Mouse (Mus musculus) hindbrain, embryonic 14.5 days (tissue): ENCODE results near the gene Gm36864. TPM values are rescaled to one million over a fixed set of nuclear protein-coding genes. Genes with fewer than 3 reads are reported as not detected.
"Not testable (repeated sequence)": the region's sequence is repeated elsewhere in the genome, so short reads cannot be mapped to it uniquely, and the experiment has no call there.

Experiments used
- ATAC-seq: fragments of 200-750 bp; cut with Nextera tagmentation; 2 replicates; pipeline ENCODE4 v1.8.0; 2017; ENCODE audit warnings: moderate number of reproducible peaks, mild to moderate bottlenecking, moderate TSS enrichment, moderate library complexity; ENCODE audit not compliant: low FRiP score
- DNase-seq: peaks from one replicate; pipeline ENCODE4 v3.0.0-alpha.2; 2015; ENCODE audit warnings: low spot score
- H3K27ac ChIP-seq: fragments of 300-500 bp; sonication (generic); 2 replicates; pipeline ENCODE4 v1.5.1; 2014; ENCODE audit warnings: mild to moderate bottlenecking, moderate library complexity
- H3K27me3 ChIP-seq: fragments of 300-500 bp; sonication (generic); 2 replicates; pipeline ENCODE4 v1.6.1; 2014; ENCODE audit warnings: mild to moderate bottlenecking, low read length, mixed read lengths; ENCODE audit not compliant: control insufficient read depth, insufficient read depth
- H3K36me3 ChIP-seq: fragments of 300-500 bp; sonication (generic); replicated peaks from 2 replicates; pipeline ENCODE4 v1.6.1; 2014; ENCODE audit not compliant: control insufficient read depth, insufficient read depth
- H3K4me1 ChIP-seq: fragments of 300-500 bp; sonication (generic); replicated peaks from 2 replicates; pipeline ENCODE4 v1.6.1; 2014; ENCODE audit warnings: antibody characterized with exemption, low read length, mixed read lengths; ENCODE audit not compliant: control insufficient read depth, insufficient read depth
- H3K4me2 ChIP-seq: fragments of 300-500 bp; sonication (generic); replicated peaks from 2 replicates; pipeline ENCODE4 v1.6.1; 2014; ENCODE audit warnings: mild to moderate bottlenecking, moderate library complexity
- H3K4me3 ChIP-seq: fragments of 300-500 bp; sonication (generic); replicated peaks from 2 replicates; pipeline ENCODE4 v1.5.1; 2014; ENCODE audit warnings: mild to moderate bottlenecking, low read length
- H3K9ac ChIP-seq: fragments of 300-500 bp; sonication (generic); 2 replicates; pipeline ENCODE4 v1.6.1; 2014
- H3K9me3 ChIP-seq: fragments of 300-500 bp; sonication (generic); 2 replicates; pipeline ENCODE4 v1.6.1; 2016; ENCODE audit warnings: low read length; ENCODE audit not compliant: control insufficient read depth
- WGBS: fragments of 180-500 bp; shearing (Covaris S2); extraction: QIAGEN DNeasy Blood & Tissue Kit; methylation state at CpG from one replicate; pipeline ENCODE4 v1.1.7; 2014; 5-methylcytosine and 5-hydroxymethylcytosine counted together
- polyA plus RNA-seq: library from polyadenylated mRNA; unstranded; fragments of >200 nt; fragmentation: Nextera tagmentation; extraction: Ambion mirVana; gene quantifications from 2 replicates; pipeline ENCODE4 v1.2.1, GENCODE M21; 2014

Gm36864 gene
- polyA plus RNA-seq = not detected in 2 replicates

- DNase-seq = no peak
- no peaks in the 10 kb centered on the region for H3K27me3 ChIP-seq
- no peak within 1 kb of the TSS for H3K4me3 ChIP-seq
- H3K4me2 ChIP-seq = no peak within 1 kb of the TSS
- H3K9ac ChIP-seq = no peak within 1 kb of the TSS
- no peak for ATAC-seq
- no peaks in the 10 kb centered on the region for H3K9me3 ChIP-seq
- H3K36me3 ChIP-seq = no peaks in the 10 kb centered on the region
- no peak within 1 kb of the TSS for H3K27ac ChIP-seq
- 83% methylated on average over 3 of the region's 3 CpGs for WGBS
- no peaks in the 10 kb centered on the region for H3K4me1 ChIP-seq
Measured at GRCm38 (mm10) chr7:44235909-44236308, at the start of gene Gm36864. Gm36864 (plus strand) TSS chr7:44236177.

- H3K4me3 ChIP-seq, H3K4me1 ChIP-seq, H3K36me3 ChIP-seq, H3K27ac ChIP-seq, H3K9me3 ChIP-seq, H3K27me3 ChIP-seq, DNase-seq, H3K9ac ChIP-seq, H3K4me2 ChIP-seq, ATAC-seq: not testable (repeated sequence)
- 77% methylated on average over 8 of the region's 8 CpGs for WGBS
Measured at GRCm38 (mm10) chr7:44186516-44186915, 49.5 kb upstream of the Gm36864 start.

DNA sequence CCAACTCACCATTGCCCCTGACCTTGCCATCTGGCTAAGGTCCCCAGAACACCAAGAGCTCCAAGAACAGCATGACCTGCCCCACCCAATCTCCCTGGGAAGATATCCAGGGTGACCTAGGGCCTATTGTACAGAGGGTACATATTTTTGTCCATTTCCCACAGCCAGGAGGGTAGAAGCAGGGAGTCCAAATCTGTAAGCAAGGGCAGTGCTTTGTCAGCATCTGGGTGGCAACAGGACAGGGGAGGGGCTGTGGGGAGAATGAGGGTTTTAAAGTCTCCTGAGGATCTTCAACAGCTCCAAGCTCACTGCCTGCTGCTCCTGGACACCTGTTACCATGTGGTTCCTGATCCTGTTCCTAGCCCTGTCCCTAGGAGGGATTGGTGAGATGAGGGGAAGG, 48.0 kb upstream of the Gm36864 start, which contains the start of gene Klk1b24:
Klk1b24 (plus strand) TSS at position 301 of the 400 bp plus-strand sequence.
- H3K4me2 ChIP-seq, H3K36me3 ChIP-seq, DNase-seq, H3K27ac ChIP-seq, H3K4me3 ChIP-seq, H3K9ac ChIP-seq, H3K9me3 ChIP-seq, ATAC-seq, H3K27me3 ChIP-seq, H3K4me1 ChIP-seq: not testable (repeated sequence)

GRCm38 (mm10) chr7:44193466-44193865, 42.5 kb upstream of the Gm36864 start:
- WGBS = 75% methylated on average over 1 of the region's 1 CpGs
- H3K27me3 ChIP-seq, ATAC-seq, H3K27ac ChIP-seq, H3K4me2 ChIP-seq, H3K9me3 ChIP-seq, H3K4me3 ChIP-seq, H3K4me1 ChIP-seq, H3K36me3 ChIP-seq, DNase-seq, H3K9ac ChIP-seq: not testable (repeated sequence)

- ATAC-seq (no peak), DNase-seq (no peak)
- Histone ChIP-seq H3K4me1 (no peaks in the 10 kb centered on the region), H3K27ac (no peak within 1 kb of the TSS), H3K4me2 (no peak within 1 kb of the TSS), H3K4me3 (no peak within 1 kb of the TSS), H3K36me3 (no peaks in the 10 kb centered on the region), H3K27me3 (no peaks in the 10 kb centered on the region), H3K9ac (no peak within 1 kb of the TSS), H3K9me3 (no peaks in the 10 kb centered on the region)
- 59% methylated on average over 3 of the region's 3 CpGs for WGBS
Measured at GRCm38 (mm10) chr7:44197891-44198290, 38.1 kb upstream of the Gm36864 start, which contains the start of gene Klk1b3. Klk1b3 (plus strand) TSS chr7:44198191.

GRCm38 (mm10) chr7:44207135-44207534, 28.8 kb upstream of the Gm36864 start, which contains the start of gene Klk1b4:
Klk1b4 (plus strand) TSS chr7:44207435.
- not testable (repeated sequence) for ATAC-seq, H3K4me1 ChIP-seq
- 52% methylated on average over 3 of the region's 3 CpGs for WGBS

GRCm38 (mm10) chr7:44208307-44208706, 27.7 kb upstream of the Gm36864 start:
- H3K4me3 ChIP-seq = no peak overlapping the region
- H3K9ac ChIP-seq = no peak overlapping the region
- H3K27ac ChIP-seq = no peak overlapping the region
- H3K9me3 ChIP-seq = no peaks in the 10 kb centered on the region
- H3K36me3 ChIP-seq = no peaks in the 10 kb centered on the region
- DNase-seq (no peak), ATAC-seq (no peak)
- no peak overlapping the region for H3K4me2 ChIP-seq
- no peaks in the 10 kb centered on the region for H3K4me1 ChIP-seq
- WGBS = 77% methylated on average over 3 of the region's 3 CpGs
- H3K27me3 ChIP-seq = no peaks in the 10 kb centered on the region

More at GRCm38 (mm10) chr7:44207135-44207534, 28.8 kb upstream of the Gm36864 start, which contains the start of gene Klk1b4:
- H3K4me3 ChIP-seq, H3K27ac ChIP-seq, DNase-seq, H3K36me3 ChIP-seq, H3K9me3 ChIP-seq, H3K9ac ChIP-seq, H3K4me2 ChIP-seq, H3K27me3 ChIP-seq: not testable (repeated sequence)

DNA sequence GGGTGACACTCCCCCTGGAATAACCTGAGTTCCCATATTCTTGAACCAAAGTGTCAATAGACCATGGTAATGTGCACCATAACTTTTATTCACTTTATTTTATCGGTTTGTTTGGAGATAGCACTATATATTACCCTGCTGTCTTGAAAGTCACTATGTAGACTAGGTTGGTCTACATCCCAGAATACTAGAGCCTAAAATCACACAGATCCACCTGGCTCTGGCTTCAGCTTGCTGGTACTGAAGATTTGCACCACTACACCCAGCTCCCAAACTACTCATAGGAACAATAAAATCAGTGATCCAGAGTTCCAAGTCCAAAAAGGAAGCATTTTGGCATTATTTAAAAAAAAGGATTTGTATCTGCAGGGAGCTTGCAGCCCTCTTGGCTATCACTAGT, 20.3 kb upstream of the Gm36864 start, which contains the start of gene Klk1b5:
Klk1b5 (plus strand) TSS at position 301 of the 400 bp plus-strand sequence.
- Histone ChIP-seq H3K9me3 (no peaks in the 10 kb centered on the region), H3K27ac (no peak within 1 kb of the TSS), H3K4me3 (no peak within 1 kb of the TSS), H3K36me3 (no peaks in the 10 kb centered on the region), H3K9ac (no peak within 1 kb of the TSS), H3K4me2 (no peak within 1 kb of the TSS), H3K4me1 (no peaks in the 10 kb centered on the region), H3K27me3 (no peaks in the 10 kb centered on the region)
- ATAC-seq (no peak), DNase-seq (no peak)
- 86% methylated on average over 1 of the region's 1 CpGs for WGBS

GRCm38 (mm10) chr7:44221601-44222000, 14.4 kb upstream of the Gm36864 start:
- WGBS = 76% methylated on average over 8 of the region's 10 CpGs
- not testable (repeated sequence) for H3K9me3 ChIP-seq, H3K4me3 ChIP-seq, H3K27me3 ChIP-seq, DNase-seq, ATAC-seq, H3K36me3 ChIP-seq, H3K4me1 ChIP-seq, H3K4me2 ChIP-seq, H3K27ac ChIP-seq, H3K9ac ChIP-seq

GRCm38 (mm10) chr7:44222335-44222734, 13.6 kb upstream of the Gm36864 start:
- WGBS = 82% methylated on average over 6 of the region's 6 CpGs
- not testable (repeated sequence) for H3K27ac ChIP-seq, H3K9ac ChIP-seq, H3K4me2 ChIP-seq, H3K9me3 ChIP-seq, DNase-seq, ATAC-seq, H3K36me3 ChIP-seq, H3K27me3 ChIP-seq, H3K4me1 ChIP-seq, H3K4me3 ChIP-seq
